Mouse (Mus musculus): ENCODE data around the gene Prkra. TPM values are rescaled to one million over a fixed set of nuclear protein-coding genes. Genes with fewer than 3 reads are reported as not detected.
"Not testable (repeated sequence)": the region's sequence is repeated elsewhere in the genome, so short reads cannot be mapped to it uniquely, and the experiment has no call there.

Gene Prkra
- polyA plus RNA-seq, 1 experiment from 2014 or later: 85.0 TPM

- H3K4me3 ChIP-seq: peak overlapping the region; percentile 80
- WGBS: 29% methylated on average over 13 of the region's 13 CpGs
- no peaks in the 10 kb centered on the region for H3K9me3 ChIP-seq
- H3K4me1 ChIP-seq: peaks cover 23% of the 10 kb centered on the region
- no peaks in the 10 kb centered on the region for H3K27me3 ChIP-seq (replicated peaks; ENCODE audit: low read depth, poor library complexity, severe bottlenecking)
- peaks cover 17% of the 10 kb centered on the region for H3K36me3 ChIP-seq (replicated peaks)
- no peak for DNase-seq (ENCODE audit: low spot score)
- H3K27ac ChIP-seq (replicated peaks): peak overlapping the region; percentile 95
Measured at GRCm38 (mm10) chr2:76648666-76649141, 889 bp upstream of the Prkra start.

GRCm38 (mm10) chr2:76647441-76647869 is 360 bp downstream of the Prkra start:
- under 1% methylated on average over 32 of the region's 32 CpGs for WGBS
- peak; percentile 79 for DNase-seq (ENCODE audit: low spot score)
- H3K4me1 ChIP-seq: peaks cover 23% of the 10 kb centered on the region
- peak overlapping the region; percentile 95 for H3K27ac ChIP-seq (replicated peaks)
- H3K9me3 ChIP-seq: no peaks in the 10 kb centered on the region
- H3K36me3 ChIP-seq (replicated peaks): peaks cover 28% of the 10 kb centered on the region
- H3K27me3 ChIP-seq (replicated peaks; ENCODE audit: low read depth, poor library complexity, severe bottlenecking): no peaks in the 10 kb centered on the region
- H3K4me3 ChIP-seq: peak overlapping the region; percentile 80

- Histone ChIP-seq H3K27me3 (replicated peaks; ENCODE audit: low read depth, poor library complexity, severe bottlenecking) (no peaks in the 10 kb centered on the region), H3K4me3 (no peak overlapping the region), H3K4me1 (peaks cover 20% of the 10 kb centered on the region), H3K9me3 (no peaks in the 10 kb centered on the region), H3K27ac (replicated peaks) (no peak overlapping the region), H3K36me3 (replicated peaks) (peaks cover 65% of the 10 kb centered on the region)
- DNase-seq (ENCODE audit: low spot score): no peak
Measured at GRCm38 (mm10) chr2:76643801-76644200, 4.0 kb downstream of the Prkra start.

GRCm38 (mm10) chr2:76639637-76640036 is 8.2 kb downstream of the Prkra start:
- Histone ChIP-seq H3K27ac (replicated peaks) (no peak overlapping the region), H3K9me3 (no peaks in the 10 kb centered on the region), H3K4me3 (no peak overlapping the region), H3K27me3 (replicated peaks; ENCODE audit: low read depth, poor library complexity, severe bottlenecking) (no peaks in the 10 kb centered on the region), H3K36me3 (replicated peaks) (peaks cover 97% of the 10 kb centered on the region), H3K4me1 (no peaks in the 10 kb centered on the region)
- 95% methylated on average over 2 of the region's 2 CpGs for WGBS
- DNase-seq (ENCODE audit: low spot score): no peak

- Histone ChIP-seq H3K9me3 (peaks cover 3% of the 10 kb centered on the region; the same call in 1 of the 2 replicates), H3K36me3 (replicated peaks) (peaks cover 99% of the 10 kb centered on the region), H3K4me3 (no peak overlapping the region), H3K27me3 (replicated peaks; ENCODE audit: low read depth, poor library complexity, severe bottlenecking) (no peaks in the 10 kb centered on the region), H3K4me1 (no peaks in the 10 kb centered on the region), H3K27ac (replicated peaks) (no peak overlapping the region)
- WGBS: 93% methylated on average over 4 of the region's 4 CpGs
- no peak for DNase-seq (ENCODE audit: low spot score)
Measured at GRCm38 (mm10) chr2:76631600-76631999, 16.2 kb downstream of the Prkra start.

GRCm38 (mm10) chr2:76630293-76630692 is 17.5 kb downstream of the Prkra start:
- 95% methylated on average over 12 of the region's 12 CpGs for WGBS
- Histone ChIP-seq H3K36me3 (replicated peaks) (peaks cover 99% of the 10 kb centered on the region), H3K27ac (replicated peaks) (no peak overlapping the region), H3K9me3 (peaks cover 13% of the 10 kb centered on the region), H3K4me1 (no peaks in the 10 kb centered on the region), H3K27me3 (replicated peaks; ENCODE audit: low read depth, poor library complexity, severe bottlenecking) (no peaks in the 10 kb centered on the region), H3K4me3 (no peak overlapping the region)
- no peak for DNase-seq (ENCODE audit: low spot score)

GRCm38 (mm10) chr2:76622316-76622715 is 25.5 kb downstream of the Prkra start:
- not testable (repeated sequence) for H3K27me3 ChIP-seq (replicated peaks; ENCODE audit: low read depth, poor library complexity, severe bottlenecking); H3K27ac ChIP-seq (replicated peaks); H3K4me3 ChIP-seq; DNase-seq (ENCODE audit: low spot score); H3K4me1 ChIP-seq
- Histone ChIP-seq H3K9me3 (peaks cover 13% of the 10 kb centered on the region), H3K36me3 (replicated peaks) (peaks cover 50% of the 10 kb centered on the region)
- WGBS: 87% methylated on average over 2 of the region's 2 CpGs

- Histone ChIP-seq H3K4me3 (no peak overlapping the region), H3K27ac (replicated peaks) (no peak overlapping the region), H3K9me3 (peaks cover 12% of the 10 kb centered on the region), H3K36me3 (replicated peaks) (peaks cover 44% of the 10 kb centered on the region), H3K4me1 (peaks cover 5% of the 10 kb centered on the region), H3K27me3 (replicated peaks; ENCODE audit: low read depth, poor library complexity, severe bottlenecking) (no peaks in the 10 kb centered on the region)
- DNase-seq (ENCODE audit: low spot score): peak; percentile 10
- WGBS: 32% methylated on average over 1 of the region's 1 CpGs
Measured at GRCm38 (mm10) chr2:76621724-76622123, 26.1 kb downstream of the Prkra start.

- no peak for DNase-seq (ENCODE audit: low spot score)
- H3K4me3 ChIP-seq: no peak overlapping the region
- H3K27me3 ChIP-seq (replicated peaks; ENCODE audit: low read depth, poor library complexity, severe bottlenecking): no peaks in the 10 kb centered on the region
- H3K9me3 ChIP-seq: no peaks in the 10 kb centered on the region; the same call in 1 of the 2 replicates
- 87% methylated on average over 5 of the region's 5 CpGs for whole genome bisulfite sequencing
- peaks cover 5% of the 10 kb centered on the region for H3K4me1 ChIP-seq
- H3K27ac ChIP-seq (replicated peaks): no peak overlapping the region
- H3K36me3 ChIP-seq (replicated peaks): peaks cover 28% of the 10 kb centered on the region
Measured at GRCm38 (mm10) chr2:76620188-76620587, 27.6 kb downstream of the Prkra start.

- WGBS: 51% methylated on average over 1 of the region's 1 CpGs
- H3K36me3 ChIP-seq (replicated peaks): peaks cover 7% of the 10 kb centered on the region
- peaks cover 5% of the 10 kb centered on the region for H3K4me1 ChIP-seq
- H3K27ac ChIP-seq (replicated peaks): no peak overlapping the region
- no peaks in the 10 kb centered on the region for H3K27me3 ChIP-seq (replicated peaks; ENCODE audit: low read depth, poor library complexity, severe bottlenecking)
- H3K4me3 ChIP-seq: no peak overlapping the region
- no peaks in the 10 kb centered on the region for H3K9me3 ChIP-seq
- peak; percentile 14 for DNase-seq (ENCODE audit: low spot score)
Measured at GRCm38 (mm10) chr2:76618078-76618477, 29.7 kb downstream of the Prkra start.

GRCm38 (mm10) chr2:76611996-76612395 is 35.8 kb downstream of the Prkra start:
- WGBS: 83% methylated on average over 3 of the region's 3 CpGs

GRCm38 (mm10) chr2:76610326-76611104 is 37.3 kb downstream of the Prkra start:
- Histone ChIP-seq H3K9me3 (no peaks in the 10 kb centered on the region), H3K36me3 (replicated peaks) (no peaks in the 10 kb centered on the region), H3K4me3 (no peak overlapping the region), H3K4me1 (no peaks in the 10 kb centered on the region), H3K27ac (replicated peaks) (no peak overlapping the region), H3K27me3 (replicated peaks; ENCODE audit: low read depth, poor library complexity, severe bottlenecking) (no peaks in the 10 kb centered on the region)
- 88% methylated on average over 10 of the region's 10 CpGs for WGBS
- DNase-seq (ENCODE audit: low spot score): no peak

More at GRCm38 (mm10) chr2:76611996-76612395, 35.8 kb downstream of the Prkra start:
- Histone ChIP-seq H3K36me3 (replicated peaks) (no peaks in the 10 kb centered on the region), H3K27me3 (replicated peaks; ENCODE audit: low read depth, poor library complexity, severe bottlenecking) (no peaks in the 10 kb centered on the region), H3K9me3 (no peaks in the 10 kb centered on the region), H3K4me1 (no peaks in the 10 kb centered on the region), H3K27ac (replicated peaks) (no peak overlapping the region), H3K4me3 (no peak overlapping the region)
- DNase-seq (ENCODE audit: low spot score): no peak

- no peak for DNase-seq (ENCODE audit: low spot score)
- Histone ChIP-seq H3K4me1 (no peaks in the 10 kb centered on the region), H3K9me3 (no peaks in the 10 kb centered on the region), H3K27me3 (replicated peaks; ENCODE audit: low read depth, poor library complexity, severe bottlenecking) (no peaks in the 10 kb centered on the region), H3K4me3 (no peak overlapping the region), H3K36me3 (replicated peaks) (no peaks in the 10 kb centered on the region), H3K27ac (replicated peaks) (no peak overlapping the region)
- WGBS: 86% methylated on average over 3 of the region's 3 CpGs
Measured at GRCm38 (mm10) chr2:76606704-76607103, 41.1 kb downstream of the Prkra start.
